Mouse (Mus musculus): ENCODE results near the gene Acer3.

DNA sequence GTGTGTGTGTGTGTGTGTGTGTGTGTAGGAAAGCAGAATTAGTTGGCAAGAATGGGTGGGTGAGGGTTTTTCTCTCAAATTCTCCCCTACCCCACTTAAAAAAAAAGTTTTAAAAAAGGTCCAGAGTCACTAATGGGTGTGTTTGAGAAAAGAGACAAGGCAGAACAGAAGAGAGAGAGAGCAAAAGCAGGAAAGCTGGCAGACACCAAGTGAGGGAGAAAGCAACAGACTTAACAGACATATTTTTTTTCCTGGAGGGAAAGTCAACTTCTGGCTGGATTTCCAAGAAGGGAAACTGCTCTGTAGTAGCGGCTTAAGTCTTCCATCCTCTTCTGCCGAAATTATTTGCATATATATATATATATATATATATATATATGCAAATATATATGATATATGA lies 40.7 kb upstream of the Acer3 start:
- TF ChIP-seq POLR2A (IDR thresholded peaks at IDR 0.05; ENCODE audit: control insufficient read depth, low read depth, low read length) = no peak
- no peak for TF ChIP-seq CTCF (IDR thresholded peaks at IDR 0.05; ENCODE audit: control insufficient read depth, insufficient read depth, insufficient replicate concordance, low read depth, low read length)

All from testis, adult 2 months (tissue).